Mouse (Mus musculus): ENCODE results near the gene Glis1. TPM values are rescaled to one million over a fixed set of nuclear protein-coding genes. Genes with fewer than 3 reads are reported as not detected.

The Glis1 gene
- polyA plus RNA-seq, 1 experiment, result 0.21 TPM

- Histone ChIP-seq H3K36me3 (ENCODE audit: control insufficient read depth) (no peaks in the 10 kb centered on the region), H3K4me3 (replicated peaks) (no peak overlapping the region), H3K9me3 (ENCODE audit: control insufficient read depth, low read length) (no peaks in the 10 kb centered on the region), H3K27me3 (ENCODE audit: control insufficient read depth) (0 out of 2 replicates have a peak, but pooled peaks cover 2% of the 10 kb centered on the region), H3K4me1 (ENCODE audit: control insufficient read depth) (peaks cover 8% of the 10 kb centered on the region)
- TF ChIP-seq GATA1 (IDR thresholded peaks at IDR 0.05; ENCODE audit: low read length) (no peak), TAL1 (IDR thresholded peaks at IDR 0.05; ENCODE audit: low read length) (no peak)
Observed at GRCm38 (mm10) chr4:107425616-107426015, 8.8 kb upstream of the Glis1 start.

GRCm38 (mm10) chr4:107426631-107427030 is 7.8 kb upstream of the Glis1 start:
- no peak for TF ChIP-seq GATA1 (IDR thresholded peaks at IDR 0.05; ENCODE audit: low read length)
- no peak for TF ChIP-seq TAL1 (IDR thresholded peaks at IDR 0.05; ENCODE audit: low read length)
- no peaks in the 10 kb centered on the region for H3K36me3 ChIP-seq (ENCODE audit: control insufficient read depth)
- no peaks in the 10 kb centered on the region for H3K9me3 ChIP-seq (ENCODE audit: control insufficient read depth, low read length)
- H3K4me3 ChIP-seq (replicated peaks), result no peak overlapping the region
- peaks cover 2% of the 10 kb centered on the region for H3K4me1 ChIP-seq (ENCODE audit: control insufficient read depth)
- H3K27me3 ChIP-seq (ENCODE audit: control insufficient read depth), result no peaks in the 10 kb centered on the region

- H3K4me3 ChIP-seq (replicated peaks), result no peak overlapping the region
- peaks cover 57% of the 10 kb centered on the region for H3K27me3 ChIP-seq (ENCODE audit: control insufficient read depth)
- H3K36me3 ChIP-seq (ENCODE audit: control insufficient read depth), result no peaks in the 10 kb centered on the region
- peaks cover 10% of the 10 kb centered on the region; the same call in 1 of the 2 replicates for H3K9me3 ChIP-seq (ENCODE audit: control insufficient read depth, low read length)
- no peak for TF ChIP-seq TAL1 (IDR thresholded peaks at IDR 0.05; ENCODE audit: low read length)
- no peak for TF ChIP-seq GATA1 (IDR thresholded peaks at IDR 0.05; ENCODE audit: low read length)
- H3K4me1 ChIP-seq (ENCODE audit: control insufficient read depth), result peaks cover 16% of the 10 kb centered on the region
Observed at GRCm38 (mm10) chr4:107432717-107433116, 1.7 kb upstream of the Glis1 start.

DNA sequence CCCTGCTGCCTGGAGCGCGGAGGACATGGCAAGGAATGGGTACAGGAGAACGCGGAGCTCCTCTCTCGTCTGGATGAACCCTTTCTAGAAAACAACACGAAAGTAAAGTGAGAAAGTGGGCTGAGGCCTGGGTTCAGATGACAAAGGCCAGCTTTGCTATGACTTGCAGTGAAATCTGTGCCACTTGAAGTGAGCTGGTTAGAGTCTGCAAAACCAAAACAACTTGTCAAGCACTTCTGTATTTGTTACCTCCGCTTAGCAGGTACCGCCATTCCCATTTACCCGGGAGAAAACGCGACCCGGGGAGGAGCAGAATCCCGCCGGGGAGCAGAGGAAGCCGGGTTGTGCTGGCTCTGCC is 414 bp upstream of the Glis1 start:
- H3K4me3 ChIP-seq (replicated peaks), result peak overlapping the region; percentile 42
- H3K27me3 ChIP-seq (ENCODE audit: control insufficient read depth), result peaks cover 68% of the 10 kb centered on the region
- no peak for TF ChIP-seq GATA1 (IDR thresholded peaks at IDR 0.05; ENCODE audit: low read length)
- TF ChIP-seq TAL1 (IDR thresholded peaks at IDR 0.05; ENCODE audit: low read length), result no peak
- H3K4me1 ChIP-seq (ENCODE audit: control insufficient read depth), result peaks cover 16% of the 10 kb centered on the region
- no peaks in the 10 kb centered on the region for H3K36me3 ChIP-seq (ENCODE audit: control insufficient read depth)
- H3K9me3 ChIP-seq (ENCODE audit: control insufficient read depth, low read length), result peaks cover 10% of the 10 kb centered on the region; the same call in 1 of the 2 replicates

DNA sequence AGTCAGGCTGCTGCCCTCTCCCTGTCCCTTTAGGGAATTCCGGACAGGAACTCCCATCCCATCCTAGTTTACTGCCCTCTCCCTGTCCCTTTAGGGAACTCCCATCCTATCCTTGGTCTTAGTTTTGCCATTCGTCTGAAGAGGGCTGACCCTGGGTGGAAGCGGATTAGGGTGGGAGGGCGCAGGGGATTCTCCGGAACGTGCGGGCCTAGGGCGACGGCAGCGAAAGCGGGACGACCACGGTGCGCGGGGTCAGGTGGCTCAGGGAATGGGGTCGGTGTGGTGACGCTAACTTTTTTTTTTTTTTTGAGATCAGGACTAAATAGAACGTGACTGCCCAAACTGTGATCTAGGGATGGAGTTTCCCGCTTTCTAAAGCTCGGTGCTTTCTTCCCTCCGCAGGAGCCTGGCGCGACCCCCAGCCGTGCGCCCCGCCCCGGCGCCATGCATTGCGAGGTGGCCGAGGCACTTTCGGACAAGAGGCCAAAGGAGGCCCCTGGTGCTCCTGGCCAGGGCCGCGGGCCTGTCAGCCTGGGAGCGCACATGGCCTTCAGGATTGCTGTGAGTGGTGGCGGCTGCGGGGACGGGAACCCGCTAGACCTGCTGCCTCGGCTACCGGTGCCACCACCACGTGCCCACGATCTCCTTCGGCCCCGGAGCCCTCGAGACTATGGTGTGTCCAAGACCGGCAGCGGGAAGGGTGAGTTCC is 1.0 kb downstream of the Glis1 start:
- H3K4me3 ChIP-seq (replicated peaks), result peak overlapping the region; percentile 42
- H3K36me3 ChIP-seq (ENCODE audit: control insufficient read depth), result no peaks in the 10 kb centered on the region
- TF ChIP-seq GATA1 (IDR thresholded peaks at IDR 0.05; ENCODE audit: low read length) (no peak), TAL1 (IDR thresholded peaks at IDR 0.05; ENCODE audit: low read length) (no peak)
- peaks cover 75% of the 10 kb centered on the region for H3K27me3 ChIP-seq (ENCODE audit: control insufficient read depth)
- H3K9me3 ChIP-seq (ENCODE audit: control insufficient read depth, low read length), result peaks cover 10% of the 10 kb centered on the region; the same call in 1 of the 2 replicates
- peaks cover 16% of the 10 kb centered on the region for H3K4me1 ChIP-seq (ENCODE audit: control insufficient read depth)

- peaks cover 27% of the 10 kb centered on the region for H3K4me1 ChIP-seq (ENCODE audit: control insufficient read depth)
- no peak overlapping the region for H3K4me3 ChIP-seq (replicated peaks)
- H3K36me3 ChIP-seq (ENCODE audit: control insufficient read depth), result no peaks in the 10 kb centered on the region
- peaks cover 86% of the 10 kb centered on the region for H3K27me3 ChIP-seq (ENCODE audit: control insufficient read depth)
- H3K9me3 ChIP-seq (ENCODE audit: control insufficient read depth, low read length), result peaks cover 10% of the 10 kb centered on the region; the same call in 1 of the 2 replicates
- TF ChIP-seq GATA1 (IDR thresholded peaks at IDR 0.05; ENCODE audit: low read length) (no peak), TAL1 (IDR thresholded peaks at IDR 0.05; ENCODE audit: low read length) (no peak)
Observed at GRCm38 (mm10) chr4:107436476-107436875, 2.1 kb downstream of the Glis1 start.

DNA sequence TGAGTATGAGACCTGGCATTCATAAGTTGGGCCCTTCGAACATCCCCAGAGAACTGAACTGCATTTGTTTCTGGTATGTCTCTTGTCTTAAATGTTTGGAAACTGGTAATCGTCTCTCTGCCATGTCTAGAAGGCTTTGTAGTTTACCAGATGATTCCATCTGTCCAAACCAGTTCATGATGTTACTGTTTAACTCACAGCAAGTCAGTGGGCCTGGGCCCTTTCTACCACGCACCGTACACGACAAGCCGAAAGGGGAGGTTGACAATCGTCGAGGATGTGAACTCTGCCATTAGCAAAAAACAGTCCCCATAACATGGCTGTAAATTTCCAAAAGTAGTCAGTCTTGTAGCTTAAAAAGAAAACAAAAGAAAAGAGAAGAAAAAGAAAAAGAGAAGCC is 4.3 kb downstream of the Glis1 start:
- Histone ChIP-seq H3K9me3 (ENCODE audit: control insufficient read depth, low read length) (peaks cover 10% of the 10 kb centered on the region; the same call in 1 of the 2 replicates), H3K4me3 (replicated peaks) (no peak overlapping the region), H3K27me3 (ENCODE audit: control insufficient read depth) (peaks cover 74% of the 10 kb centered on the region), H3K36me3 (ENCODE audit: control insufficient read depth) (no peaks in the 10 kb centered on the region), H3K4me1 (ENCODE audit: control insufficient read depth) (peaks cover 32% of the 10 kb centered on the region)
- TF ChIP-seq GATA1 (IDR thresholded peaks at IDR 0.05; ENCODE audit: low read length), result no peak
- TF ChIP-seq TAL1 (IDR thresholded peaks at IDR 0.05; ENCODE audit: low read length), result no peak

GRCm38 (mm10) chr4:107440306-107440705 is 5.9 kb downstream of the Glis1 start:
- H3K36me3 ChIP-seq (ENCODE audit: control insufficient read depth), result no peaks in the 10 kb centered on the region
- H3K9me3 ChIP-seq (ENCODE audit: control insufficient read depth, low read length), result peaks cover 10% of the 10 kb centered on the region
- TF ChIP-seq GATA1 (IDR thresholded peaks at IDR 0.05; ENCODE audit: low read length), result no peak
- no peak for TF ChIP-seq TAL1 (IDR thresholded peaks at IDR 0.05; ENCODE audit: low read length)
- peaks cover 19% of the 10 kb centered on the region for H3K4me1 ChIP-seq (ENCODE audit: control insufficient read depth)
- H3K27me3 ChIP-seq (ENCODE audit: control insufficient read depth), result peaks cover 72% of the 10 kb centered on the region
- peak overlapping the region; percentile 40 for H3K4me3 ChIP-seq (replicated peaks)

DNA sequence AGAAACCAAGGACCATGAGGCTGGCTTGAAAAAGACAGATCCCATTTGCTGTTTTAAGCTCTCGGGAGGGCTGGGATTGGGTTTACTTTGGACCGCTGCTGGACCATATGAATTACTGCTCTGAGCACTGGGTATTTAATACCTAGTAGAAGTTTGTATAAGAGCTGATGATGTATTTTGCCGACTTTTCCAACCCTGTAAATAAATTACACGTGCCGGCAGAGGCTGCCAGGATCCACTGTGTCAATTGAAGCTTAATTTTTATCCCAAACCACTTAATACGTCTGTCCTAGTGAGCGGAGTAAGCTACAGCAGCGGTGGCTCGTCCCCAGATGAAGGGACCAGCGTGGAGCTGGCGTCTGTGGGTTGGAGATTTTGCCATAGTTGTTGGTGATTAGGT is 7.9 kb downstream of the Glis1 start:
- H3K4me1 ChIP-seq (ENCODE audit: control insufficient read depth), result peaks cover 16% of the 10 kb centered on the region
- peaks cover 58% of the 10 kb centered on the region for H3K27me3 ChIP-seq (ENCODE audit: control insufficient read depth)
- peaks cover 7% of the 10 kb centered on the region for H3K9me3 ChIP-seq (ENCODE audit: control insufficient read depth, low read length)
- TF ChIP-seq GATA1 (IDR thresholded peaks at IDR 0.05; ENCODE audit: low read length) (no peak), TAL1 (IDR thresholded peaks at IDR 0.05; ENCODE audit: low read length) (no peak)
- no peak overlapping the region for H3K4me3 ChIP-seq (replicated peaks)
- no peaks in the 10 kb centered on the region for H3K36me3 ChIP-seq (ENCODE audit: control insufficient read depth)

Data from erythroblast, embryonic 14.5 days (primary cell).